Mouse (Mus musculus) embryonic facial prominence, embryonic 10.5 days (tissue): Measurements from ENCODE around the gene Setd5. TPM values are rescaled to one million over a fixed set of nuclear protein-coding genes. Genes with fewer than 3 reads are reported as not detected.

Experiments used
- DNase-seq: peaks from one replicate; pipeline ENCODE4 v3.0.0-alpha.2; 2017; ENCODE audit warnings: low spot score
- H3K27ac ChIP-seq: fragments of 300-500 bp; sonication (generic); replicated peaks from 2 replicates; pipeline ENCODE4 v1.5.1; 2016; ENCODE audit warnings: mild to moderate bottlenecking
- H3K27me3 ChIP-seq: fragments of 300-500 bp; sonication (generic); replicated peaks from 2 replicates; pipeline ENCODE4 v1.6.1; 2016; ENCODE audit warnings: low read depth, mild to moderate bottlenecking; ENCODE audit not compliant: poor library complexity, severe bottlenecking
- H3K36me3 ChIP-seq: fragments of 300-500 bp; sonication (generic); replicated peaks from 2 replicates; pipeline ENCODE4 v1.6.1; 2016; ENCODE audit warnings: mild to moderate bottlenecking, moderate library complexity
- H3K4me1 ChIP-seq: fragments of 300-500 bp; sonication (generic); 2 replicates; pipeline ENCODE4 v1.6.1; 2016
- H3K4me3 ChIP-seq: fragments of 300-500 bp; sonication (generic); 2 replicates; pipeline ENCODE4 v1.5.1; 2016; ENCODE audit warnings: mild to moderate bottlenecking, moderate library complexity
- H3K9me3 ChIP-seq: fragments of 300-500 bp; sonication (generic); 2 replicates; pipeline ENCODE4 v1.6.1; 2016; ENCODE audit warnings: mild to moderate bottlenecking
- WGBS: fragments of 180-500 bp; shearing (Covaris S2); methylation state at CpG from one replicate; pipeline ENCODE4 v1.1.7; 2016; 5-methylcytosine and 5-hydroxymethylcytosine counted together
- polyA plus RNA-seq: library from polyadenylated mRNA; unstranded; fragments of >200 nt; fragmentation: Nextera tagmentation; extraction: Ambion mirVana; gene quantifications from 2 replicates; pipeline ENCODE4 v1.2.1, GENCODE M21; 2016

The Setd5 gene
- polyA plus RNA-seq: 85.8 and 90.1 TPM in 2 replicates

DNA sequence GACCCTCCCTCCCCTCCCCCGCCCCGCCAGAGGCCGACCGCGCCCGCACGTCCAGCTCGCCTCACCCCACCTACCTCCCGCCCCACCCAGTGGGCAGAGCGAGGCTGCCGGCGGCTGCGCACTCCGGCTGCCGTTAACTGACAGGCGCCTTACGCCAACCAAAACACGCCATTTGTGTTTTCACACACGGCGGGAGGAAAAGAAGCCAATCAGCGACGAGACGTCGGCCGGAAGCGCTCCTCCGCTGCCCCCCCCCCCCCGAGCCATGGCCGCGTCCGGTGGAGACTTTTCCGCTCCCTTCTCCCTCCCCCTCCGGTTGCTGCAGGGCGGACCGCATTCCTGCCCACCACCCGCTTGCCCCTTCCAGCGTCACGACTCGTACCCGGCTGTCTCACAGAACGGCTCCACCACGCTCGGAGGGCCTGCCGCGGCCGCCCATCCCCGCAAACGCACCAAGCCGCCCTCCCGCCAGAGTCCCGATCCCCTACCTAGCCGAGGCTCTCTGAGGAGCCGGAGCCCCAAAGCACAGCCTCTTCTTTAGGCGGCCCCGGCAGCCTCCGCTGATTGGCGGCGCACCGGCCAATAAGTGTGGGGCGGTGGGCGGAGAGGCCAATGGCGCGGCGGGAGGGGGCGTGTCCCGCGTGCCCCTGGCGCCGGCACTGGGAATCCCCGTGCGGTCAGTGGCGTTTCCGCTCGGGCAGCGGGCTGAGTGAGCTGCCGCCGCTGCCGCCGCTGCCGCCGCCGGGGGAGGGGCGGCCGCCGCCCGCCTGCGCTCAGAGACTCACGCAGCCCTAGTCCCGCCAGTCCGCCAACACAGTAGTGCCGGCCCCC is at the start of gene Setd5:
Gene Setd5, plus strand, starts transcription at position 680 of the 831 bp plus-strand sequence.
- Histone ChIP-seq H3K4me3 (peak within 1 kb of the TSS; percentile 96), H3K4me1 (peaks cover 46% of the 10 kb centered on the region), H3K27me3 (no peaks in the 10 kb centered on the region), H3K9me3 (no peaks in the 10 kb centered on the region), H3K27ac (peak within 1 kb of the TSS; percentile 100), H3K36me3 (peaks cover 10% of the 10 kb centered on the region)
- DNase-seq: peak; percentile 99
- under 1% methylated on average over 87 of the region's 91 CpGs for WGBS

DNA sequence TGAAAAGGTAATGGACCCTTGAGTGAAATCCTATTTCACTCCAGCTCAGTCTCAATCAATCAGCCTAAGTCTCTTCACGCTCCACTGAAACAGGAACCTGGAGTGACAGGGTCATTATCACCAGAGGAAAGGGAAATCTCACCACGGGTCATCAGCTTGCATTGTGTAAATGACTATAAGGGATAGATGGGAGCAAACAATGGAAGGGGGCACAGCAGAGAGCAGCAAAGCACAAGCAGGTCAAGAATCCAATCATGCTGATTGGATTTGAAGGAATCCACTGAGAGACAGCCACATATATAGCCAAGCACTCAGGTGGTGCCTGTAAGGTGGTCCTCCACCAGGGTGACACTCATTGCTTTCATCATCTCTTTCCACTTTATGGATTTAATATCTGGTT is 49.7 kb upstream of the Setd5 start:
- 45% methylated on average over 2 of the region's 2 CpGs for WGBS
- peaks cover 5% of the 10 kb centered on the region; the same call in 1 of the 2 replicates for H3K27me3 ChIP-seq
- no peak for DNase-seq
- H3K36me3 ChIP-seq: no peaks in the 10 kb centered on the region
- no peaks in the 10 kb centered on the region for H3K9me3 ChIP-seq
- no peak overlapping the region for H3K4me3 ChIP-seq
- peaks cover 10% of the 10 kb centered on the region; the same call in 1 of the 2 replicates for H3K4me1 ChIP-seq
- H3K27ac ChIP-seq: no peak overlapping the region

DNA sequence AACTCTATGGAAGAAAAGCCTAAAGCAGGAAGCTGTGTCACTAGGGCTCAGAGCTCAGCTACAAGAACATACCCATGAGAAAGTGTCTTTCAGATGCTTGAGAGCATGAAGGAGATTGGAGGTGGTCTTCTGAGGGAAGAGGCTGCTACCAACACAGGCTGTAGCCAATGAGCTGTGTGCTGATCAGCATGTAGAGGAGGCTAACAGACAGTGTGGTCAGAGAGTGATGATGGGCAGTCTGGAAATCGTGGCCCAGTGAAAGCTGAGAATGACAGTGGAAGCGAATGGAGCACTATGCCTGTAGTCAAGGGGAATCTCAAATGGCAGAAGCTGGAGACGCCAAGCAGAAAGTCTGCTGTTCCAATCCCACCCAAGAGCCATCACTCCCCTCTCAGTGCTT is 48.2 kb upstream of the Setd5 start:
- Histone ChIP-seq H3K27ac (no peak overlapping the region), H3K9me3 (no peaks in the 10 kb centered on the region), H3K36me3 (no peaks in the 10 kb centered on the region), H3K27me3 (peaks cover 5% of the 10 kb centered on the region; the same call in 1 of the 2 replicates), H3K4me1 (peaks cover 10% of the 10 kb centered on the region; the same call in 1 of the 2 replicates), H3K4me3 (no peak overlapping the region)
- WGBS: 79% methylated on average over 3 of the region's 3 CpGs
- DNase-seq: no peak

DNA sequence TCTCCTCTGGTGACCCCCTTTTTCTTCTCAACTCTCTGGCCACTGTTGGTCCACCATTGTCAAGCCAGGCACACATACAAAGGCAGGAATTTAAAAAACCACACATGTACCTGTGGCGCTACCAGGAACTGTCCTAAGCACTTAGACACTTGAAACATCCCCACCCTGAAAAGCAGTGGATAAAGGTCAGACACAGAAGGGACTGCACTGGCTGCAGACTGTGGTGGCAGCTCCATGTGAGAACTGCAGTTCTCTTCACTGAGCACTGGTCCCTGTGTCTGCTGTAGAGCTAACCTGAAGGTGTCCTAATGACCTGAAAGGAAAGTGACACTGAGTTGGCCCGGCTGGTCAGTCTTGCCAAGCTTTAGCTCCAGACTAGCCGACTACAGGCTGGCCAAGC is 46.6 kb upstream of the Setd5 start:
- no peaks in the 10 kb centered on the region for H3K9me3 ChIP-seq
- WGBS: 79% methylated on average over 3 of the region's 3 CpGs
- DNase-seq: no peak
- peaks cover 5% of the 10 kb centered on the region; the same call in 1 of the 2 replicates for H3K27me3 ChIP-seq
- no peak overlapping the region for H3K4me3 ChIP-seq
- H3K27ac ChIP-seq: no peak overlapping the region
- H3K4me1 ChIP-seq: peaks cover 10% of the 10 kb centered on the region; the same call in 1 of the 2 replicates
- H3K36me3 ChIP-seq: no peaks in the 10 kb centered on the region

DNA sequence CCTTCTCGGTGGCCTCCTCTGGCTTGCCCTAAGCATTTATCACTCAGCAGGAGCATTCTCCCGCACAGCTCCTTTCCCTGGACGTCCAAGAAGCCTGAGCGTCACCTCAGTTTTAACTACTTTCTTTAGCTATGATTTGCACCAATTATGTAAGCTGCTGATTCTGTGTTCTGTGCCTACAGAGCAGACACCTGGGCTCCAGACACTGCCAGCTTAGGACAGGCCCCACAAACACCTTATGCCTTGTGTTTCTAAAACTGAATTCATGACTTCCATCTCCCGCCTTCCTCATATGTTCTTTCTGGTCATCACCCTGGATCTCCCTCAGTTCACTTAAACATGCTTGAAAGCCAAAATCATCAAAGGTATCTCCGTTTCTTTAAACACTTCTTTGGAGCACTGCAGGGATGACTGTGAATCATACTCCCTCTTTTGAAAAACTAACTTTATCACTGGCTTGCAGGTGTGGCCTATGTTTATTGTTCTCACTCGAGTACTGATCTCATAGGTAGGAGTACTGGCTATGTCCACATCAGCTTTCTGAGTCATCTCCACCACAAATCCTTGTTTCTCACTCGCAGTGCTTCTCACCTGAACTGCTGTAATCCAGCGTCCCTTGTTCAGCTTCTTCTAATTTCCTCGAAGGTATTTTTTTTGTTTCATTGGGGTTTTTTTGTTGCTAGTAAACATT is 46.0 kb upstream of the Setd5 start:
- H3K4me1 ChIP-seq: peaks cover 7% of the 10 kb centered on the region; the same call in 1 of the 2 replicates
- H3K4me3 ChIP-seq: no peak overlapping the region
- no peaks in the 10 kb centered on the region for H3K9me3 ChIP-seq
- no peak for DNase-seq
- H3K27me3 ChIP-seq: peaks cover 5% of the 10 kb centered on the region; the same call in 1 of the 2 replicates
- H3K36me3 ChIP-seq: no peaks in the 10 kb centered on the region
- H3K27ac ChIP-seq: no peak overlapping the region
- 81% methylated on average over 10 of the region's 10 CpGs for WGBS

DNA sequence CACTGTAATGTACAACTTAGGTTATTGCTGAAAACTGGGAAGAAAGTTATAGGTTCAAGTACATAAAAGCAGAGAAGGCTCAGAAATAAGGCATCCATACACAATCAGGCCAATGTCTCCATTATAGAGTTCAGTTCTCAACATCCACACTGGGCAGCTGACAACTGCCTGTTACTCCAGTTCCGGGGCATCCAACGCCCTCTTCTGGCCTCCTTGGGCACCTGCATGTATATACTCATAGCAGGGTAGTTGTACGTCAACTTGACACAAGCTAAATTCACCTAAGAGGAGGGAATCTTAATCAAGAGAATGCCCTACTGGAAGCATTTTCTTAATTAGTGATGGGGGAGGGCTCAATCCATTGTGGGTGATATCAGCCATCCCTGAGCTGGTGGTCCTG is 45.0 kb upstream of the Setd5 start:
- H3K9me3 ChIP-seq: no peaks in the 10 kb centered on the region
- H3K4me3 ChIP-seq: no peak overlapping the region
- peaks cover 5% of the 10 kb centered on the region; the same call in 1 of the 2 replicates for H3K4me1 ChIP-seq
- no peaks in the 10 kb centered on the region for H3K36me3 ChIP-seq
- no peak overlapping the region for H3K27ac ChIP-seq
- WGBS: 71% methylated on average over 3 of the region's 3 CpGs
- no peak for DNase-seq
- peaks cover 5% of the 10 kb centered on the region; the same call in 1 of the 2 replicates for H3K27me3 ChIP-seq

DNA sequence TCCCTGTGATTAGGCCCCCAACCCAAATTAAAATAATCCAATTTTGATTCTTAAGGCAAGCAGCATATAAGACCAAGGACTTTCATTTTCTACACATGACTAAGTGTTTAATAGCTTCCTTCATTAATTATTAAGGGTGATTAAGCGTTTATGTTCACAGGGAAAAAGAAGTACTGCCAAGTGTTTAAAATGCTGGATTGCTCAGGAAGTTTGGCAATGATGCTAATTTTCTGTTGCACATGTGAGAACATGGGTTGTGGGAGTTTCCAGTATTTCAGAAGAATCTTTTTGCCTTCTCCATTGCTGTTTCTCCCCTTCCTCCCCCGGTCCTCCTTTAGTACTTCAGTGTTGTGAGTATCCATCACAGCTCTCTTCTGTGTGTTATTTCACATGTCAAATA is 44.0 kb upstream of the Setd5 start:
- WGBS: 83% methylated on average over 2 of the region's 2 CpGs
- Histone ChIP-seq H3K27ac (no peak overlapping the region), H3K4me3 (no peak overlapping the region), H3K4me1 (peaks cover 6% of the 10 kb centered on the region), H3K36me3 (no peaks in the 10 kb centered on the region), H3K27me3 (peaks cover 5% of the 10 kb centered on the region; the same call in 1 of the 2 replicates), H3K9me3 (no peaks in the 10 kb centered on the region)
- DNase-seq: no peak

DNA sequence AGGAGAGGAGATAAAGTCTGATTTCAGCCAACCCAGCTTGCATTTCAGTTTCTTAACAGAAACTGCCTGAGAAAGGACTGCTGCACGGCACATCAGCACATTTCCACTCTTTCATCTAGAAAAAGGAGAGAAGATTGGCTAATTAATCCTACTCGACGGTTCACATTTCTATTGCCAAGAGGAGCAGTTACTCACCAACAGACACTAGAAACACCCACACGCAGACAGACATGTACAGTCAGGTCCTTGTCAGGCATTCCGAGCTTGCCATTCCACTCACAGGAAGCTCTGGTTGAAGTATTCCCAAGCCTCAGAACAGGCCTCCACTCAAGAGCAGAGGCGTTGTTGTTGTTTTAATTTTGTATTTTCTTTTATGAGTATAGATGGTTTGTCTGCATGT is 42.7 kb upstream of the Setd5 start:
- no peak for DNase-seq
- Histone ChIP-seq H3K9me3 (no peaks in the 10 kb centered on the region), H3K27me3 (no peaks in the 10 kb centered on the region), H3K36me3 (no peaks in the 10 kb centered on the region), H3K4me1 (peaks cover 12% of the 10 kb centered on the region), H3K27ac (no peak overlapping the region), H3K4me3 (no peak overlapping the region)
- 85% methylated on average over 6 of the region's 6 CpGs for WGBS

DNA sequence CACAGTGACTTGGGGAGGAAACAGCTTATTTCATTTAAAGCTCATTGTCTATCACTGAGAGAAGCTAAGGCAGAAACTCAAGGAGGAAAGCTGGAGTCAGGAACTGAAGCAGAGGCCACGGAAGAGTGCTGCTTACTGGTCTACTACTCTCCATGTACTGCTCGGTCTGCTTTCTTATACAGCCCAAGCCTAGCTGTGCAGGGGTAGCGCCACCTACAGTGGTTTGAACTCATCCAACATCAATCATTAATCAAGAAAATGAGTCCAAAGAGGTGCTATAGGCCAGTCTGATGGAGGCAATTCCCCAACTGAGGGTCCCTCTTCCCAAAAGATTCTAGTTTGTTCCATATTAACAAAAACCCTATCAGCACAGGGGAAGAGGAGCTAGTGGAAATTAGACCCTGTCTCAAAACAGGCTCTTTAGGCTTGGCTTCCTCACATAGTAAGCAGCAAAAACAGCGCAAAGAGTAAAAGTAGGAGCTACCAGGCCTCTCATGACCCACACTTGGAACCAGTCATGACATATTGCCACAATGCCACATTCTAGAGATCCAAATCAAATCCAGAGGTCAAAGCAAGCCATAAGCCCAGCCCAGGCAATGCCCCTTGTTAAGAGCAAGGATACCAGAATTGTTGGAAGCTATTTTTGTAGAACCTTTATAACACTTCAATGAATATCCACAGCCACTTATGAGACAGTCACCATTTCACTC is 40.5 kb upstream of the Setd5 start:
- Histone ChIP-seq H3K4me1 (peaks cover 12% of the 10 kb centered on the region), H3K27me3 (no peaks in the 10 kb centered on the region), H3K9me3 (no peaks in the 10 kb centered on the region), H3K27ac (no peak overlapping the region), H3K4me3 (no peak overlapping the region), H3K36me3 (no peaks in the 10 kb centered on the region)
- DNase-seq: no peak
- WGBS: 74% methylated on average over 4 of the region's 4 CpGs

DNA sequence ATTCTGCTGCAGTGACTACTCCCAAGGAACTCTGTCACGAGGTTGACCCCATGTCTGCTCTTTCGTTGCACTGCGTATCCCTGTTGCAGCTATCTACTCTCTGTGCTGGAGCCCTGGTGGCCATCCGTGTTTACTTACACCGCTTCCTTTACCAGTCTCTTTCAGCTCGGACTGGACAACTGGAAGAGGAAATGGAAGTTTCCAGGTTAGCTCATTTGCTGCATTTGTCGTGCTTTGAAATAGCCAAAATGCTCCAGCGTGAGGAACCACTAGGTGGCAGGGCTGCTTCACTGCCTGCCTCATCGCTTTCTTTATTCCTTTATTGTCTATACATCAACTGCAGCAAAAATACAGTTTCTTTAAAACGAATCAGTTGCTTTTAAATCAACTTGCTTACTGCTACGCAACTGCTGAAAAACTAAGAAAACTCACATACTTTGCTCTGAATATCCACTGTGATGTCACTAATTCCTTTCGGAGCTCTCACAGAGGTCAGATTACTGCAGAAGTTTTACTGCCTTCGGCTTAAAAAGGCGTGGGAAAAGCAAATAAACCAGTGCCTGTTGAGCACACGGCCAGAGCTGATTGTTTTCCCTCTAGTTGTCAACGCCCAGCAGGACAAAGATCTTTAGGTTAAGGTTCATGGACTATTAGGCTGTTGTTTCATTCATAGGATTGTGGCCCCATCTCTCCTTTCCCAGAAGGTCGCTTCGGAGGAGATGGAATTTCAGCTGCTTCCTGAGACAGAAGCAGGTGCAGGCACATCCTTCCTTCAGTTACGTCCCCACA is 39.0 kb upstream of the Setd5 start:
- no peaks in the 10 kb centered on the region for H3K27me3 ChIP-seq
- peak overlapping the region; percentile 71 for H3K27ac ChIP-seq
- no peaks in the 10 kb centered on the region for H3K36me3 ChIP-seq
- no peaks in the 10 kb centered on the region for H3K9me3 ChIP-seq
- peak; percentile 65 for DNase-seq
- peaks cover 12% of the 10 kb centered on the region for H3K4me1 ChIP-seq
- peak overlapping the region; percentile 38 for H3K4me3 ChIP-seq
- WGBS: 12% methylated on average over 19 of the region's 19 CpGs

DNA sequence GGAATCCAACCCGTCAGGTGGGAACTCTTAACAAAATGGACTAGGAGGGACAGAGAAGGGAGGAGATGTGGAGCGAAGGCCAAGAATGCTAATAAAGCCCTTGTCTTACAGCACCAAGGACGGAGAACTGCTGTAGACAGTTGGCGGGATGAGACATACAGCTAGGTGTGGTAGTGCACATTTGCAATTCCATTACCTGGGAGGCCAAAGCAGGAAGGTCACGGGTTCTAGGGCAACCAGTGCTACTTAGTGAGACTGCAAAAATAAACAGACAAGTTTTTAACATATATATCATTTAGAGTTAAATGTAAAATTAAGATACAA is 38.5 kb upstream of the Setd5 start:
- Histone ChIP-seq H3K4me3 (peak overlapping the region; percentile 38; the same call in 1 of the 2 replicates), H3K27me3 (no peaks in the 10 kb centered on the region), H3K4me1 (peaks cover 12% of the 10 kb centered on the region), H3K36me3 (no peaks in the 10 kb centered on the region), H3K27ac (peak overlapping the region; percentile 71; the same call in 1 of the 2 replicates), H3K9me3 (no peaks in the 10 kb centered on the region)
- DNase-seq: no peak
- 54% methylated on average over 5 of the region's 5 CpGs for WGBS

DNA sequence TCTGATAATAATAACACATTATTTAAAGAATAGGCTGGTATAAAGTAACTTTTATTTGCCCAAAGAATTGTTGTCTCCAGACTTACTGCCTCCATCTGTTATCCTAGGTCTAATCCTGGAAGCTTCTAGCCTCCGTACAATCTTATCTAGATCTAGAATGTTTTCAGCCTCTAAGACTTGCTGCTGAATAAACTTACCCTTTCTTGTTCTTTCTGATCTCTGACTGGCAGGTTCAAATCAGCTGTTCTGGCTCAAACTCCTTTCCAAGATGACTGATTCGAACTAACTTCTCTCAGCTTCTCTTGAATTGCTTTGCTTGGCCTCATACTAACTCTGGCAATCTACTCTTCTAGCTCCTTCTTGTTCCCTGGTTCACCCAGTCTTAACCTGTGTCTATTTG is 36.8 kb upstream of the Setd5 start:
- Histone ChIP-seq H3K9me3 (no peaks in the 10 kb centered on the region), H3K4me3 (no peak overlapping the region), H3K27ac (no peak overlapping the region), H3K4me1 (peaks cover 18% of the 10 kb centered on the region), H3K27me3 (no peaks in the 10 kb centered on the region), H3K36me3 (no peaks in the 10 kb centered on the region)
- DNase-seq: no peak
- WGBS: 84% methylated on average over 2 of the region's 2 CpGs
